Mouse (Mus musculus): ENCODE measurements around the gene Dhrs11.

DNA sequence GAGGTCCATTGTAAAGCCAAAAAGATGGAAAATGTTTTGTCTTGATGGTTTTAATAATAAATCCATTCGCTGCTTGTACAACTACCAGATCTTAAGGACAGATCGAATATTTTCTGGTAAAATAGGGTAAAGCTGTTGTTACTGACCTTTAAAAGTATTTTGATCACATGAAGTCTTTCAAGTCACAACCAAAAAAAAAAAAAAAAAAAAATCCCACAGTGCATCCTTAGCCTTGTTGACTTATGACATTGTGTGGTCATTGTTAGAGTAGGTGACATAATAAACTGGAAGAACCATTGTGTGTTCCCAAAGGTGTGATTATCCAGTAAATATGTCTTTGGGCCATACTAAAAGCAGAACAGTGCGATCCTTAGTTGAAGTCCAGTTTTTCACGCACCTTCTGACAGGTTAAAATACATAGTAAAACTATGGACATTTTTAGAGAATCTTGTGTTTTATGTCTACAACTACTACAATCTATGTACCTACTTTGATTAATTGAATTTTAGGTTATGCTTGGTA, 42.8 kb upstream of the Dhrs11 start:
- TF ChIP-seq CTCF (IDR thresholded peaks at IDR 0.05; ENCODE audit: borderline replicate concordance, extremely low read depth, insufficient read depth, insufficient read length) (no peak), POLR2A (IDR thresholded peaks at IDR 0.05; ENCODE audit: borderline replicate concordance, extremely low read depth, insufficient read depth, insufficient read length, poor library complexity, severe bottlenecking) (no peak)
